Mouse (Mus musculus) skeletal muscle tissue, adult 2 months (tissue): ENCODE measurements around the gene As3mt.

Experiments used
- DNase-seq: peaks from one replicate; pipeline ENCODE4 v3.0.0-alpha.2; 2012; ENCODE audit warnings: low read depth, low spot score

As3mt gene

DNA sequence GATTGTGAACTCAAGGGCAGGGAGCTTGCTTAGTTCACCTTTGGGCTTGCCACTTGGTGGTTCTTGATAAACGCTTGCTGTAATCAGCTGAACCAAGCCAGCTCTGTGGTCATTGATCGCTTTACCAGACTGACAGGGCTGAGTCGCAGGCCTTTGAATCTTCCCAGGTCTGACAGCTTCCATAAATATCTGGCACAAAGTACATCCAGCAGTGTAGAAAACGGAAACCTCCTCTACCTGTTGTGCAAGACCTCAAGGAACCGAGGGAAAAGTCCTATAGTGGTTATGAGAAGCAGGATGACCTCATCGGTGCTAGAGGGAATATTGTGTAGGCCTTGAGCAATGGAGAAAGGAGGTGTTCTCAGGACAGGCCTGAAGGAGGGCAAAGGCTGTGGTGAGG, 77.2 kb downstream of the As3mt start:
- no peak for DNase-seq

- DNase-seq = no peak
Measured at GRCm38 (mm10) chr19:46785633-46786032, 78.4 kb downstream of the As3mt start.

DNA sequence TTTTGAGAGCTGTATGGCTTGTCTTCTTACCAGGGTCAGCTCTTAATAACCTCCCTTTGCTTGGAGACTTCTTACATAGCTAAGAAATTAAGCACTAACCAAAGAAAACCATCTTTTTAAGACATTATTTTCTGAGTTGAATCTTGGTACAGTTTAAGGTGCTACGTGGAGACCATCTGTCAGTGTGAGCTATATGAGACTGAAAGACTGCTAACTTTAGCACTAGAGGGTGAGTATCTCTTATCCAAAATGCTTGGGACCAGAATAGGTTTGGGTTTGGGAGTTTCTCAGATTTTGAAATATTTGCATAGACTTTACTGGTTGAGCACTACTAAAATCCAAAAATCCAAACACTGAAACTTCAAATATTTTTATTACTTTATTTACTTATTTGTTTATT, 82.5 kb downstream of the As3mt start:
- no peak for DNase-seq
